Mouse (Mus musculus) hindbrain, embryonic 15.5 days (tissue): ENCODE measurements at regions not wholly inside any gene's neighbourhood (a gene's known extent, or its start where the extent isn't known, plus 50 kb on each side); places are given as distances from the start of the nearest gene placed in this dataset.
"Not testable (repeated sequence)": the region's sequence is repeated elsewhere in the genome, so short reads cannot be mapped to it uniquely, and the experiment has no call there.

ENCODE experiments used
- ATAC-seq: fragments of 200-750 bp; cut with Nextera tagmentation; 2 replicates; pipeline ENCODE4 v1.8.0; 2017; ENCODE audit warnings: low read depth, moderate number of reproducible peaks, moderate TSS enrichment; ENCODE audit not compliant: low FRiP score
- H3K27ac ChIP-seq: fragments of 300-500 bp; sonication (generic); replicated peaks from 2 replicates; pipeline ENCODE4 v1.5.1; 2015; ENCODE audit warnings: mild to moderate bottlenecking, inconsistent platforms
- H3K27me3 ChIP-seq: fragments of 300-500 bp; sonication (generic); 2 replicates; pipeline ENCODE4 v1.6.1; 2015; ENCODE audit warnings: control low read depth, inconsistent platforms
- H3K36me3 ChIP-seq: fragments of 300-500 bp; sonication (generic); 2 replicates; pipeline ENCODE4 v1.6.1; 2015; ENCODE audit warnings: control low read depth, inconsistent platforms
- H3K4me1 ChIP-seq: fragments of 300-500 bp; sonication (generic); replicated peaks from 2 replicates; pipeline ENCODE4 v1.6.1; 2015; ENCODE audit warnings: control low read depth, inconsistent platforms
- H3K4me2 ChIP-seq: fragments of 300-500 bp; sonication (generic); 2 replicates; pipeline ENCODE4 v1.6.1; 2015; ENCODE audit warnings: moderate library complexity, mild to moderate bottlenecking, inconsistent platforms
- H3K4me3 ChIP-seq: fragments of 300-500 bp; sonication (generic); 2 replicates; pipeline ENCODE4 v1.5.1; 2015; ENCODE audit warnings: mild to moderate bottlenecking, inconsistent platforms
- H3K9ac ChIP-seq: fragments of 300-500 bp; sonication (generic); 2 replicates; pipeline ENCODE4 v1.6.1; 2015; ENCODE audit warnings: inconsistent platforms
- H3K9me3 ChIP-seq: fragments of 300-500 bp; sonication (generic); 2 replicates; pipeline ENCODE4 v1.6.1; 2016; ENCODE audit warnings: control low read depth, inconsistent platforms
- WGBS: fragments of 180-500 bp; shearing (Covaris S2); methylation state at CpG from one replicate; pipeline ENCODE4 v1.1.7; 2015; 5-methylcytosine and 5-hydroxymethylcytosine counted together

DNA sequence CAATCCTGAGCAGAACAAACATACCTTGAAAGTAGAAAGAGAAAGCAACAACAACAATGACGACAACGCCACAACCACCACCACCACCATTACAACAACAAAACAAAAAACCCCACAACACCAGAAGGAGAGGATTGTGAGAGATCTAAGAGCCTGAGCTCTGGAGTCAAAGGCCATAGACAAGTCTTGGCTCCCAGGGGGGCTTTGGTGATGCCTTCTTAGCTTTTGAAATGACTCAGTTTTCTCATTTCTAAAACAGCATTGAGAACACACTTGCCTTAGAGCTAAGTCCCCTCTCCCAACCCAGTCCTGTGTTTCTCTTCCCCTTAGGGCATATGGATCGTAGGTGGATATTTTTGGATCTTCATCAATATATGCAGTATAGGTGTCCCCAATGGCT, 112.2 kb downstream of the Kif20b start:
- H3K36me3 ChIP-seq: no peaks in the 10 kb centered on the region
- H3K4me3 ChIP-seq: no peak overlapping the region
- no peaks in the 10 kb centered on the region for H3K27me3 ChIP-seq
- no peak for ATAC-seq
- no peaks in the 10 kb centered on the region for H3K9me3 ChIP-seq
- no peak overlapping the region for H3K4me2 ChIP-seq
- H3K4me1 ChIP-seq: no peaks in the 10 kb centered on the region
- no peak overlapping the region for H3K9ac ChIP-seq
- 89% methylated on average over 3 of the region's 3 CpGs for WGBS
- no peak overlapping the region for H3K27ac ChIP-seq

GRCm38 (mm10) chr19:35045576-35045975, 123.4 kb downstream of the Kif20b start:
- Histone ChIP-seq H3K4me3 (no peak overlapping the region), H3K9ac (no peak overlapping the region), H3K4me1 (no peaks in the 10 kb centered on the region), H3K4me2 (no peak overlapping the region), H3K27me3 (no peaks in the 10 kb centered on the region), H3K27ac (no peak overlapping the region), H3K36me3 (no peaks in the 10 kb centered on the region), H3K9me3 (no peaks in the 10 kb centered on the region)
- WGBS: 86% methylated on average over 4 of the region's 4 CpGs
- ATAC-seq: no peak

GRCm38 (mm10) chr19:35066352-35066935, 144.3 kb downstream of the Kif20b start:
- no peak overlapping the region for H3K4me3 ChIP-seq
- WGBS: 72% methylated on average over 3 of the region's 3 CpGs
- H3K4me2 ChIP-seq: no peak overlapping the region
- H3K9ac ChIP-seq: no peak overlapping the region
- H3K36me3 ChIP-seq: no peaks in the 10 kb centered on the region
- H3K9me3 ChIP-seq: no peaks in the 10 kb centered on the region
- ATAC-seq: no peak
- no peaks in the 10 kb centered on the region for H3K4me1 ChIP-seq
- H3K27ac ChIP-seq: no peak overlapping the region
- H3K27me3 ChIP-seq: no peaks in the 10 kb centered on the region

GRCm38 (mm10) chr19:35081126-35081525, 159.0 kb downstream of the Kif20b start:
- H3K27ac ChIP-seq: no peak overlapping the region
- ATAC-seq: no peak
- no peaks in the 10 kb centered on the region for H3K4me1 ChIP-seq
- H3K9ac ChIP-seq: no peak overlapping the region
- no peaks in the 10 kb centered on the region for H3K36me3 ChIP-seq
- H3K27me3 ChIP-seq: no peaks in the 10 kb centered on the region
- no peak overlapping the region for H3K4me2 ChIP-seq
- no peaks in the 10 kb centered on the region for H3K9me3 ChIP-seq
- H3K4me3 ChIP-seq: no peak overlapping the region
- 52% methylated on average over 4 of the region's 4 CpGs for WGBS

DNA sequence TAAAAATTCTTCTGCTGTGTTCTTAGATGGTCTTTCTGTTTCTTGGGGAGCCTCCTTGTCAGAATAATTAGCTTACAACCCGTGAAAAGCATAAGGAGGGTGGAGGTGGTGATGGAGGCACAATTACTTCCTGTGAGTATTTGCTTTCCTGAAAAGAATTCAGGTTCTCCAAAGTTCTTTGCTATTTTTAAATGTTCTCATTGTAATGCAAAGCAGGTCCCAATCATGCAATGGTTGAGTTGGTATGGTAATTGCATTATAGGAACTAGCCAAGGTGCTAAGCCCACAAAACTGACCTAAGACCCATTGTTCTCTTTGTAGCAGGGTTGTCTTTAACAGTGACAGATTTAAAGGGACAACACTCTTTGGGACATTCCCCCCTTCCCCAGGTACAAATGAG, 179.1 kb downstream of the Kif20b start:
- no peak overlapping the region for H3K4me3 ChIP-seq
- H3K4me2 ChIP-seq: no peak overlapping the region
- H3K9ac ChIP-seq: no peak overlapping the region
- ATAC-seq: no peak
- no peaks in the 10 kb centered on the region for H3K9me3 ChIP-seq
- H3K4me1 ChIP-seq: no peaks in the 10 kb centered on the region
- H3K36me3 ChIP-seq: no peaks in the 10 kb centered on the region
- H3K27me3 ChIP-seq: no peaks in the 10 kb centered on the region
- no peak overlapping the region for H3K27ac ChIP-seq
- 14% methylated on average over 1 of the region's 1 CpGs for WGBS

GRCm38 (mm10) chr19:35114313-35114712, 192.2 kb downstream of the Kif20b start:
- Histone ChIP-seq H3K9me3 (no peaks in the 10 kb centered on the region), H3K36me3 (no peaks in the 10 kb centered on the region), H3K4me3 (no peak overlapping the region), H3K27me3 (no peaks in the 10 kb centered on the region), H3K27ac (no peak overlapping the region), H3K4me2 (no peak overlapping the region), H3K4me1 (no peaks in the 10 kb centered on the region), H3K9ac (no peak overlapping the region)
- no peak for ATAC-seq
- 60% methylated on average over 2 of the region's 2 CpGs for WGBS

- Histone ChIP-seq H3K27ac (no peak overlapping the region), H3K4me1 (no peaks in the 10 kb centered on the region), H3K4me2 (no peak overlapping the region), H3K9me3 (no peaks in the 10 kb centered on the region), H3K36me3 (no peaks in the 10 kb centered on the region), H3K4me3 (no peak overlapping the region), H3K9ac (no peak overlapping the region), H3K27me3 (no peaks in the 10 kb centered on the region)
- 19% methylated on average over 4 of the region's 4 CpGs for WGBS
- no peak for ATAC-seq
These were observed 203.1 kb downstream of the Kif20b start for GRCm38 (mm10) chr19:35125278-35125677.

DNA sequence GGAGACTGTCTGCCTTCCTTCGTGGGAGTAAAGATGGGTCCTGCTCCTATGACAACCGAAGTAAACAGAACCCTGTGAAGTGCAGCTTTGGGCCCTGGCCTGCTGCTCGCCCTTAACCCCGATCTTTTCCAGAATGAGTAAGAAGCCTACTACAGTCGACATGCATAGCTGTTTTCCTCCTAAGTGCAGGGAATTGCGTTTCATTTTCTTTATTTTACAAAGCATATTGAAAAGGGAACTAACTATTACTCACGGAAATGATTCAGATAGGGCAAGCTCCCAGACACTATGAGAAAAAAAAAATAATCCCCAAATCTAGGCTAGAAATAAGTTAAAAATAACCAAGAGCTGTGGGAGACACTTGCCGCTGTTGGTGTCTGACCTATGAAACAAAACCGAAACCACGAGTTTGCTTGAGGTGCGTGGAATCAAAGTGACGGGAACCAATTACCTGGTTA, 204.5 kb downstream of the Kif20b start:
- WGBS: 87% methylated on average over 12 of the region's 12 CpGs
- Histone ChIP-seq H3K4me1 (no peaks in the 10 kb centered on the region), H3K9ac (no peak overlapping the region), H3K27me3 (no peaks in the 10 kb centered on the region), H3K27ac (no peak overlapping the region), H3K4me2 (no peak overlapping the region), H3K36me3 (no peaks in the 10 kb centered on the region), H3K4me3 (no peak overlapping the region), H3K9me3 (no peaks in the 10 kb centered on the region)
- no peak for ATAC-seq

GRCm38 (mm10) chr19:35128104-35128503, 205.9 kb downstream of the Kif20b start:
- Histone ChIP-seq H3K4me3 (no peak overlapping the region), H3K9ac (no peak overlapping the region), H3K27me3 (no peaks in the 10 kb centered on the region), H3K4me1 (no peaks in the 10 kb centered on the region), H3K27ac (no peak overlapping the region), H3K36me3 (no peaks in the 10 kb centered on the region), H3K9me3 (no peaks in the 10 kb centered on the region), H3K4me2 (no peak overlapping the region)
- 68% methylated on average over 3 of the region's 3 CpGs for WGBS
- ATAC-seq: no peak

GRCm38 (mm10) chr19:35143131-35143530, 221.0 kb downstream of the Kif20b start:
- Histone ChIP-seq H3K9me3 (no peaks in the 10 kb centered on the region), H3K4me3 (no peak overlapping the region), H3K36me3 (no peaks in the 10 kb centered on the region), H3K4me1 (no peaks in the 10 kb centered on the region), H3K27me3 (no peaks in the 10 kb centered on the region), H3K9ac (no peak overlapping the region), H3K4me2 (no peak overlapping the region), H3K27ac (no peak overlapping the region)
- ATAC-seq: no peak

- WGBS: 90% methylated on average over 2 of the region's 2 CpGs
These were observed 221.6 kb downstream of the Kif20b start for GRCm38 (mm10) chr19:35143781-35144180.

GRCm38 (mm10) chr19:35149476-35149875, 227.3 kb downstream of the Kif20b start:
- H3K27me3 ChIP-seq, H3K4me3 ChIP-seq, H3K36me3 ChIP-seq, H3K9ac ChIP-seq, ATAC-seq, H3K9me3 ChIP-seq, H3K27ac ChIP-seq, H3K4me1 ChIP-seq, H3K4me2 ChIP-seq: not testable (repeated sequence)
- 92% methylated on average over 2 of the region's 2 CpGs for WGBS

More at GRCm38 (mm10) chr19:35143781-35144180, 221.6 kb downstream of the Kif20b start:
- Histone ChIP-seq H3K36me3 (no peaks in the 10 kb centered on the region), H3K9me3 (no peaks in the 10 kb centered on the region), H3K4me1 (no peaks in the 10 kb centered on the region), H3K27ac (no peak overlapping the region), H3K4me3 (no peak overlapping the region), H3K4me2 (no peak overlapping the region), H3K27me3 (no peaks in the 10 kb centered on the region), H3K9ac (no peak overlapping the region)
- no peak for ATAC-seq
